Mouse (Mus musculus): ENCODE results near the gene Tenm3. TPM values are rescaled to one million over a fixed set of nuclear protein-coding genes. Genes with fewer than 3 reads are reported as not detected.

Tenm3 gene
- total and polyA plus RNA-seq, 3 experiments, result 4.6 to 25.5 (median 11.6) TPM

DNA sequence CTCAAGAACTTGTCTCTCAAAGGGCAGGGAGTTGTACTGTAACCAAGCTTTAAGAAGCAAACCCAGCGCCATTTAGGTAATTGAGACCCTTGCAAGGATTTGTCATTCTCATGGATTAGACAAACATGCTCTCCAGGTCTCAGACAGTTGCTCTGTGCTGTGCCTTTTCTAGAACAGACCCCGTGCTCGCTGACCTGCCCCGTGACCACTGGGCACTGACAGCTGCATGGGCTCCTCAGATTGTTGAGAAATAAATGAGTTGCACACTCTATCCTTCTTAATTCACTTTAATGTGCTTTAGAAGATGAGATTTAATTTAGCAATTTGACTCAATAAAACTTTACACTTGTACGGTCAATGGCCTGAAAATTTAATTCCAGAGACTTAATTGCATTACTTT, 502.5 kb downstream of the Tenm3 start:
- DNase-seq, result no peak

DNA sequence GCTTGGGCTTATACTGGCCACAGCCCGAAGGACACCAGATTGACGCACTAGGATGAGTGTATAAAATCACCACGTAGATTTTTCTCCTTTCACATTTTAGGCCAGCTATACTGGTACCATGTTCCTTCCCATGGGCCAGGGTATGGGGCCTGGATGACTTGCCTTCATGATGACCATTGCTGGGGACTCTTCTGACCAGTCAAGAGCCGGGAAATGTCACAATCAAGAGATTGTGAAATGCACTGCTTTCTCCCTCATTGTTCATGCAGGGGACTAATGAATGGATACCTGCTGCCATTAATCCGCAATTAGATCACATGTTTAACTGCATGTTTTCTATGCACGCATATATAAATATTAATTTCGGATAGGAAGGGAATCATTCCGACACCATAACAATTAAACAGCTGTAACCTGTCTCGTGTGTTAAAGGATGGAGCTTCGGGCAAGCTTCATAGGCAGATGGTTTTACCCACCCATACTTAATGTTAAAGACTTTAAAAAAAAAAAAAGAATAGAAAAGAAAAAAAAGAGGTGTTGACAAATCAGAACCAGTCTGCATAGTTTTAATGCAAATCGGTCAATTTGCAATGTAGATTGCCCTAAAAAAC, 521.0 kb downstream of the Tenm3 start:
- DNase-seq, result no peak

DNA sequence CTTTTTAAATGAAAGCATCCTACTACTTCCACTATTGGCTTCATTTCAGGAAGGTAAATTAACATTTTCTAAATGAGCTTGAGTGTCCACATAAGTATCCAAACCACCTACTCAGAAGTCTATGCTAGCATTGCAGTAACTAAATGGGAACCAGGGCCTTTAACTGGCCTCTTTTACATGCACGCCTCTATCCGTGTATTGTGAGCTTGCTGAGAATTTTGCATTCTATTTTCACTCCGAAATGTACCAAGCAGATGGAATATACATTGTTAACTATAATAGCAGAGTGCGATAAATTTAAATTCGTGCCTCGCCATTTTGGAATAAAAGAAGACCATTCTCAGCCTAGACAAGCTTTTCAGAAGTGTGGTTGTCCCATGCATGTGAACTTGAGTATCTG, 521.5 kb downstream of the Tenm3 start:
- DNase-seq, result no peak

GRCm38 (mm10) chr8:48319674-48320073, 524.1 kb downstream of the Tenm3 start:
- no peak for DNase-seq

DNA sequence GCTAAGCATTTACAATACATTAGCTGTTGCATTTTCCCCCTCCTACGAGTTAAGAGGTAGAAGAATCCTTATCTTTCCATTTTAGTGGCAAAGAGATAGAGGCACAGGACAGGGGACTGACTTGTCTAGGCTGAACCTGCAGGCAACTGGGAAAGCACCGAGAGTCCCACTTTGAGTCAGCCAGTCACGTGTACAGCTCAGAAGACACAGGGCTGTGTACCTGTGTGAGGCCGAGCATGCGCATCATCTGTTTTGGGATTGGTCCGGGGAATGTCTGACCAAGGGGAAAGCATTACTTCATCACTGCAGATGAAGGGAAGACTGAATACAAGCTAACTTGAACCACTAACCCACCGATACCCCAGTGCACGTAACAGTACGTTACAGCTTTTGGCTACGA, 526.3 kb downstream of the Tenm3 start:
- no peak for DNase-seq

DNA sequence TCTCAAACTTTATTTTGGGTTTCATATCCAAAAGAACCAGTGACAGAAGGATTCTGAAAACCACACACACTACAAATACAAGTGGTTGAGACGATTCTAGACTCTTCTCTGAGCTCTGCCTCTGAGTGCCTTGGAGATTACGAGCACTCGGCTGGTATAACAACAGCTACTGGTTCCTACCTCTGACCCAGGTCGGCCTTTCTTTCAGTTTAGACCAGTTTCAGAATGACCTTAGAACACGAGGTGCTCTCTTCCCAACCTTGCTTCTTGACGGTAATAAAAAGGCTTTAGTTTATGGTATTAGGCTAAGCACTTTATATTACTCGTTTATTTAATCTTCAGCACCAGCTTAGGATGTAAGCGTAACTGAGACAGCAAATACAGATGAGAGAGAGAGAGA, 528.1 kb downstream of the Tenm3 start:
- no peak for DNase-seq

DNA sequence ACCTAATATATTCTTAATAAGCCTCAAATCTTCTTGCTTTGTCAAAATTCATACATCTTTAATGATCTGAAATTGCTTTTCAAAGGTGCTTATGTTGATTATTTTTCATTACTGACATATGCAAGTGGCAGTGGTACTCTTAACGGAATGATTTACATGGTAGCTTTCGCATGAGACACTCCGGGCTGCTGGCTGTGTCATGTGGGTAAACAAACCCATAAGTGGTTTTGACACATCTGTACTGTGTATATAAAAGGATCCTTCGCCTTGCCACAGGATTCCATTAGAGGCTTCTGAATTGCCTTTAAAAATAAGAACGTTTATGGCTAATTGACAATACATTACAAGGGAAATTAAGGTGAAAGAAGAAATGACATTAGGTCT, 529.8 kb downstream of the Tenm3 start:
- no peak for DNase-seq

DNA sequence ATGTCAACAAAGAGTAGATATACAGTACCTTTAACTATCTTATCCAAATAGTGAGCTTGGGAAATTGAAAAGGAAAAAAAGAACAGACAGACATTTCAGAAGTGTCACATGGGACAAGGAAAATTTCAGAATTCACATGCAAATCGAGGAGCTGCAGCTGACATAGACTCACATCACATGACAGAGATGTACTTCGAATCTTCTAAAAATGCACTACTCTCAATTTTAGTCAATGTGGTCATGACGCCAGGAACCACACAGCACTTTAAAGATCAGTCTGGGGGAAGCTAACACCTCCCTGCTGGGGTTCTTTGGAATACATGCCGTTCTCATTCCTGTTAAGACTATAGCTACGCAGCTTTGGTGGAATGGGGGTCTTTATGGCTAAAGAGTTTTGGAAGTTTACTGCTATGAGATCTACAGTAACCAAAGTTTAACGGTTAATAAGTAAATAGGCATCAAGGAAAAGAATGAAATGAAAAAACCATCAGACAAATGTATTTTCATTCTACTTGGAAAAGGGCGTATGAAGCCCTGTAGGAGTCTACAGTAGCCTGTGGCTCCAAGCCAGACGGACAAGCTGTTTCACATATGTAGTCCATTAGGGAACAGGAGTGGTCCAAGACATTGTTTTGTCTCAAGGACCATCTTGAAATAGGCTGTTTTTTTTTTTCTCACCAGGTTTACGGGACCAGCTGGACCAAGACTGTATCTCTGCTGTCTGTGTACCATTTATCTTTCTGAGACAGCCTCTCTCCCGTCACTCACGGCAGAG, 530.4 kb downstream of the Tenm3 start:
- DNase-seq, result no peak

GRCm38 (mm10) chr8:48311706-48312105, 532.0 kb downstream of the Tenm3 start:
- no peak for DNase-seq

- DNase-seq, result no peak
These were observed 533.4 kb downstream of the Tenm3 start for GRCm38 (mm10) chr8:48310240-48310849.

- DNase-seq, result peak; percentile 10
These were observed 534.4 kb downstream of the Tenm3 start for GRCm38 (mm10) chr8:48309191-48309987.

- DNase-seq, result no peak
These were observed 539.5 kb downstream of the Tenm3 start for GRCm38 (mm10) chr8:48304224-48304623.

DNA sequence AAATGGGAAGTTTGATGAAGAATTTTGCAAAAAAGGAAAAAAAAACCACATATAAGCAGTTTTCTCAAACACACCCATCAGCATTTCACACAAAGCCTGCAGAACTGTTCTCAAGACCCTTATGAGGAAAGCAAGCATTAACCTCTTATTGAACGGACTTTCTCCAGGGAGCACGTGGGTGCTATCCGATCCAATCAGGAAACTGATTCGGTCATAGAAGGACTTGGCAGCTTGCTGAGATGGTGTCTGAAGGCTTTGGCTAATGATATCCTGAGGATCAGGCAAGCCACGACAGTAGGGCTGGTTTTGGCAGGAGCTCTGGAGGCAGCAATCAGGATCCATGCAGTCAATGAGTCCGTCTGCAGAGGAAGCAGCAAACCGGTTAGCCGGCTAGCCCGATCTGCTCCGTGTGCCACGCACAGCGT, 543.1 kb downstream of the Tenm3 start:
- no peak for DNase-seq

- DNase-seq, result no peak
These were observed 543.7 kb downstream of the Tenm3 start for GRCm38 (mm10) chr8:48300061-48300460.

- DNase-seq, result no peak
These were observed 544.4 kb downstream of the Tenm3 start for GRCm38 (mm10) chr8:48299341-48299740.

DNA sequence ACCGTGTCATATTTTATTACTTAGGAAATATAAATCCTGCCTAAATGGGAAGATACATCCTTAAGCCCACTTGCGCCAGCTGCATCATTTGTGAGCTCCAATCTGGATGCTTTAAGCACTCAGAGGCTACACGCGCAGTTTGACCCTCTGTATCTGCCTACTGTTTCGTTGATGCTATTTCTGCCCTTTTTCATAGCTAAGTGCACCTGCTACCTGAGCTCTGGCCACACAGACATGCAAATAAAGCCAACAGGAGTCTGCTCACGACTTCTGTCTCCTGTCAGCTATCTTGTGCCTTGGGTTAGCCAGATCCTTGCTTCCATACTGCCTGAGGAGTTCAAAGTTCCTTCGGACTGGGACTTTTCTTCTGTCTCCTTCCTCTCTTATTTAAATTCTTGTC, 547.4 kb downstream of the Tenm3 start:
- DNase-seq, result no peak

DNA sequence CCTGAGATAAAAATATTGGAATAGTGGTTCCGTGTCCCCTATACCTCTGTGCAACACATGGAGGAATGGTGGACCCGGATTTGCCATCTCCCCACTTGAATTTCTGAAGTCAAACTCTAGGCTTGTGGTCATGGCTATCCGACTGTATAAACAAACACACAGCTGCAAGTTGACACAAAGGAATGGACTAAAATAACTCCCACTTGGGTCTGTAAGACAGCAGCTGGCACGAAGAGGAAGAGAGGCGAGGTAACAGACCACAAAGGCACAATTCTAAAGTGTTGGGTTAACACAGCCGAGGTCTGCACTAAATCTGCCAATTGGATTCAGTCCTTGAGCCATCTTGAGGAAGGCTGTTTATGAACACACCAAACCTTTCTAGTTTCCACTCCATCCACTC, 548.2 kb downstream of the Tenm3 start:
- DNase-seq, result no peak

DNA sequence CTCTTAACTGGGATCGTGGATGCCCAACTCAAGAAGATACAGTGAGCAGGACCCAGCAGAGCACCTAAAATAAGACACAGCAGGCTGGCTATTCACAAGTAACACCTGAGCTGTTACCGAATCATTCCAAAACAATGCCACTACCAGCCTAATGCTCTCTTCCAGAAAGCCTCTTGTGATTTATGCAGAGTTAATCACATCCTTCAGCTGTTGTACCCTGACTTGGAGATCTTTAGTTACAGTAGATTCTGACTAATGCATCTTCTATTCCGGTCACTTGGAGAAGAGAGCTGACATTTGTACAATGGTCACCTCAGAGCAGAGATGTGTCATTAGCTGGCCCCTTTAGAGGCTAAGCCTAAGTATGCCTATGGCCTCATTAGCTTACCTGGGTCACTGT, 550.0 kb downstream of the Tenm3 start:
- no peak for DNase-seq

- DNase-seq, result no peak
These were observed 558.3 kb downstream of the Tenm3 start for GRCm38 (mm10) chr8:48285432-48285831.

GRCm38 (mm10) chr8:48281855-48282254, 561.9 kb downstream of the Tenm3 start:
- DNase-seq, result no peak

- no peak for DNase-seq
These were observed 564.4 kb downstream of the Tenm3 start for GRCm38 (mm10) chr8:48279360-48279759.

GRCm38 (mm10) chr8:48277986-48278635, 565.6 kb downstream of the Tenm3 start:
- no peak for DNase-seq
